Mouse (Mus musculus): Measurements from ENCODE around the gene Med19. TPM values are rescaled to one million over a fixed set of nuclear protein-coding genes. Genes with fewer than 3 reads are reported as not detected.
"Not testable (repeated sequence)": the region's sequence is repeated elsewhere in the genome, so short reads cannot be mapped to it uniquely, and the experiment has no call there.

Gene Med19
- total RNA-seq, 1 experiment from 2014 or later = 16.5 TPM

DNA sequence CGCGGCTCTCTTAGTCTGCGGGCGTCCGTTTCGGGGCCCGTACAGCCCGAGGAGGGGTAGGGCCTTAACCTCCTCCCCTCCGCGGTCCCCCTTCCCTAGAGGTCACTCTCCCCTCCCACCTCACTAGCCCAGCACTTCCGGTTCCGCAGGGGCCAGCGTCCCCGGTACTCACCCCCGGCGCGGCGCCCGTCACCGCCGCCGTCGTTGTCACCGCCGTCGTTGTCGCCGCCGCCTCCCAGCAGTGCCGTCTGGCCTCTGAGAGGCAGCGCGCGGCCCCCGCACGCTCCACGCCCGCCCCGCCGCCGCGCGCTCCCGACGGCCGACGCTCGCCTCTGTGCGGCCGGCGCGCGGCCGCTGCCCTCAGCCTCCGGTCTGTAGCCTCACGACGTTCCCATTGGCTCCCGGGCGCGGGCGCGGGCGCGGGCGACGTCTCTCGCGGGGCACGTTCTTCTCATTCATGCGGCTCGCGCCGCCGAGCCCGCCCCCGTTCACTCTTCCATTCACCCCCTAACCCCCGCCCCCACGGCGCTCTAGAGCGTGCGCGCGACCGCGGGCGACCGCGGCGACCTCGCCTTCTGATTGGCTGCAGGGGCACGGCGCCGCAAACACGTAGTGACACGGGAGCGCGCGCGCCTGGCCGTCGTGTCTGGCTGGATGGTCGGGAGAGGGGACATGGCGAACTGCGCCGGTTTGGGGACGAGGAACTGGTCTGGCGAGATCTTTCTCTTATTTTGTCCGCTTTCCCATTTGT is 36.8 kb downstream of the Med19 start, which contains the start of gene Zdhhc5:
Gene Zdhhc5 (minus strand): TSS at position 370 of the 751 bp plus-strand sequence.
- ATAC-seq (ENCODE audit: extremely low read depth, insufficient number of reproducible peaks, low FRiP score, poor library complexity, severe bottlenecking) = peak; percentile 79

DNA sequence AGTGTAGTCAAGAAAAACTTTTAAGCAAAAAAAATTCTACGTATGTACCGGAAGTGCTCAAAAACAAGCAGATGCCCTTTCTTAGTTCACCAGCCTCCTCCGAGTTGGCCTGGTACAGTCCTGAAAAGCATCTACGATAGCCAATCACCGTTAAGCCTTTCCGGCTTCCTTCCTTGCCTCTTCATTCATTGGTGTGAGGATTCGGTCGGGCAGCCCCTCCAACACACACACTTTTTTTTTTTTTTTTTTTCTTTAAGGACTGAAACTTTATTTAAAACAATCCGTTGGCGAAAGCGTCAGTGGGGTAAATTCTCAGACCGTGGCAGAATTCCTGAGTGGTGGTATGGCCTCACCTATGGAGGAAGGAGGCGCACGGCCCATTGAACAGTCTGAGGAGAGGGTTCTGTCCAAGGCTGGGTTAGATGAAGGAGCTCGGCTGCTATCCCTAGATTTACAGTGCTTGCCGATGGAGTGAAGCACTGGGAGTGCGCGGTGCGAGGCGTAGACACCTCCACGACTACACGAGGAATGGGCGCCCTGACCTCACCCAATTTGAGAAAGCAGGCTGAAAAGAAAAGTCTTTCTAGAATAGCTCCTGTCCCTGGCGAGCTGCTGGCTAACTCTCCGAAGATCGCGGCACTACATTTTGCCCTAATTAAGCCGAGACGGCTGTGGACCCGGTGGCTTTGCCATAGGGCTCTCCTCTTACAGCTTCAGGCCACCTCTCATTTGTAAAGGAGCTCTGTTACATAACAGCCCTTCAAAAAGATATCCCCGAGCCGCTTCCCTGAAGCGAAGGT is 37.6 kb downstream of the Med19 start:
- ATAC-seq (ENCODE audit: extremely low read depth, insufficient number of reproducible peaks, low FRiP score, poor library complexity, severe bottlenecking) = peak; percentile 89

DNA sequence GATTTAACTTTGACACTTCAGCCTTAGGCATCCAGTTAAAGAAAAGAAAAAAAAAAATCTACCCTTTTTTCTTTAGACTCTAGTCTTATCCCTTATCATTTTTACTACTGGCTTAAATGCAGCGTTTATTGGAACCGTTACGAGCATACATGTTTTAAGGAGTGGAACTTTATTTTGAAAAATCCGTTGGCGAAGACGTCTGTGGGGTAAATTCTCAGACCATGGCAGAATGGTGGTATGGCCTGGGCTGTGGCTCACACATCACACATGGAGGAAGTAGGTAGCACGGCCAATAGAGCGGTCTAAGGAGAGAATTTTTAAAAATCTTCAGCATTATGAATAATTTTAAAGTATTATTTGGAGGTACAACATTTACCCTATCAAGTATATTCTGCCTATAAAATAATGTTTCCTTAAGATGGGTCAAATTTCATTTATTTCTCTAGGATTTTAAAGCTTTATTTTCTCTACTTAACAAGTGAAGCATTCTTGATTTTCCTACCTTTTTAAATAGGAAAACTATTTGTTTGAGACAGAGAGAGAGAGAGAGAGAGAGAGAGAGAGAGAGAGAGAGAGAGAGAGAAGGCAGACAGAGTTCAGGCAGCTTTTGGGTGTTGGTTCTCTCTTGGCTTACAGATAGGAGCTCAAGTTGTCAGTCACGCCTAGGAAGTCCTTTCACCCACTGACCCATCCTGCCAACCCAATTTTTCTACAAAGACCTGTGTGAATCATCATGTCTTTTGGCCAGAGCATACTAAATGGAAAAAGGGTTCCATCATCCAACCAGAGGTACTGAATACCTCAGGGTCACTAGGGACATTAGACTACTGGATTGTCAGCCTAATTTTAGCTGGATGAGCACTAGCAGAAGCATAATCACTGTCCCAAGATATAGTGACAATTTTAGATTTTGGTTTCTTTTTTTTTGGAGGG is 38.5 kb downstream of the Med19 start:
- ATAC-seq (ENCODE audit: extremely low read depth, insufficient number of reproducible peaks, low FRiP score, poor library complexity, severe bottlenecking) = no peak

DNA sequence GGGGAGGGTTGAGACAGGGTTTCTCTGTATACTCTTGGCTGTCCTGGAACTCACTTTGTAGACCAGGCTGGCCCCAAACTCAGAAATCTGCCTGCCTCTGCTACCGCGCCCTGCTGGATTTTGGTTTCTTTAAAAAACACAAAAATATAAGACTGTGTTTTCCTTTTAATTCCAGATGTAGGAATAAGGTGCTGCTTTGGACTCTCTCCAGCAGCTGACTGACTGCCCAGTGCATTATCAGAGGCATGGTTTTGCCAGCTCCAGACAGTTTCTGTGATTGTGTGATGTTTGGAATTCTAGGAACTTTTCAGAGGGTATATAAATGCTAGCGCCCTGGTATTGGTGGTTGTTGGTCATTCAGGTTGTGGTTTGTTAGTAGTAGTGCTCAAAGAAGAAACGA is 39.2 kb downstream of the Med19 start:
- no peak for ATAC-seq (ENCODE audit: extremely low read depth, insufficient number of reproducible peaks, low FRiP score, poor library complexity, severe bottlenecking)

DNA sequence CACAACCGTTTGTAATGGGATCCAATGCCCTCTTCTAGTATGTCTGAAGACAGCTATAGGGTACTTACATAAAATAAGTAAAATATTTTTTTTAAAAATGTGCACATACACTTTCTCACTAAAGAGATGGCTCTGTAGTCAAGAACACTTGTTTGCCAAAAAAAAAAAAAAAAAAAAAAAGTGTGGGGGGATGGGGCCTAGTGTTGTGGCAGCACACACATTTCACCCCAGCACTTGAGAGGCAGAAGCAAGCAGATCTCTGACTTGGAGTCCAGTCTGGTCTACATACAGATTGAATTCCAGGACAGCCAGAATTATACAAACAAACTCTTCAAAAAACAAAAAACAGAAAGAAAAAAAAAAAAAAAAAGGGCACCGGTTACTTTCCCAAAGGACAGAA is 42.5 kb downstream of the Med19 start:
- ATAC-seq (ENCODE audit: extremely low read depth, insufficient number of reproducible peaks, low FRiP score, poor library complexity, severe bottlenecking) = no peak

DNA sequence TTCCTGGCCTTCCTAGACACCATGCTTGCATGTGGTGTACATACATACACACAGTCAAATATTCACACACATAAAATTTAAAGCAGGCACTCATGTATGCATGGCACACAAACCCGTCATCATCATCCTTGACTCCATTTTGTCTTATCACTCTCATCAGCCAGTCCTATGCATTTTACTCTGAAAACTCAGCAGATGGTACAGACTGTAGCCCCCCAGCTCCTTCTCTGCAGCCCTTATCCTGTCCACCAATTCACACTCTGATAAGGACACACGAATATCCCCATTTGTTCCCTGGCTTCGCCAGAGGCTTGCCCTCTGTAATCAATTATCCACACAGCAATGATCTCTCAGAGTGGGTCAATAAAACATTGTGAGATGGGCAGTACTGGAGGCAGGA is 43.0 kb downstream of the Med19 start:
- no peak for ATAC-seq (ENCODE audit: extremely low read depth, insufficient number of reproducible peaks, low FRiP score, poor library complexity, severe bottlenecking)

DNA sequence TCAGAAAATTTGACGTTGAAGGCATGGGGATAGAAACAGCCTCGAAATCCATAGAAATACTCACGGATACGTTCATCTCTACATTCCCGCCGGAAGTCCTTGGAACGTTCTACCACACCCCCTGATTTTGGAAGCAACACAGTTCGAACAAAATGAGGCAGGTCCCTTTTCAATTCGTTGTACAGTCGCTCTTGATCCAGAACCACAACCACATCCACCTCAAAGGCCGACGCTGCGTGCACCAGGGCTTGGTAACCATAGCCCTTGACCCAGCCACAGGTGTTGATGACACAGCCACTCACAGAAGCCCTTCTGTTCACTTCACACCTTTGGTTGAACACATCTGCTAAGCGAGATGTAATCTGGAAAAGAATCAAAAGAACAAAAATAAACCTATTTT is 45.7 kb downstream of the Med19 start:
- no peak for ATAC-seq (ENCODE audit: extremely low read depth, insufficient number of reproducible peaks, low FRiP score, poor library complexity, severe bottlenecking)

DNA sequence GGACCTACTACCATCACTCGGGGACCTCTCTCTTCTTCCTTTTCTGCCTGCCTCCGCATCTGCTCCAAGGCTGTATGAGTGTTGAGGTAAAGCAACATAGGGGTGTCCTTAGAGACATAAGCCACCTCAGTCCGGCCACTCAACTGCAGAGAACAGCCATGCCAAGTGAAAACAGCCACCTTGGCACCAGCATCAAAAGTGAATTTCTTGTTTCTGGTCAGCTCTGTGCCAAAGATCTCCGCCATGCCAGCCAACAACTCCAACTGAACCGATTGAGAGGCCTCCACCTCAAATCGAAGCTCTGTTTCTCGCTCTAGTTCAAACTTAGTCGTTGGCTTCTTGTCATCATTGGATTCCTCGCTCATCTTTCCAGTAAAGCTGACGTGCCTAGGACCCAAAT is 47.6 kb downstream of the Med19 start:
- no peak for ATAC-seq (ENCODE audit: extremely low read depth, insufficient number of reproducible peaks, low FRiP score, poor library complexity, severe bottlenecking)

DNA sequence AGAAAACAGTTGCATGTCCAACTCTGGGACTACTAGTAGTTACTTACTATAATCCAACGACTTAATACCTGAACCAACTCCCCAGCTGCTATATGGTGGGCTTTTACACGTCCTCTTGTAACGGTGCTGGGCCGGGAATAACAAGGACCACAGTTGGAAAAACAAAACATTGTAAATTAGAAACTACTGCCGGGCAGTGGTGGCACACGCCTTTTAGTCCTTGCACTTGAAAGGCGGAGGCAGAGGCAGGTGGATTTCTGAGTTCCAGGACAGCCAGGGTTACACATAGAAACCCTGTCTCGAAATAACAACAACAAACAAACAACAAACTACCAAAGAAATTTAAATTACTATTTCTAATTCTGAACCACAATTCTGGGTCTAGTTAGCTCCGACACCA is 48.5 kb downstream of the Med19 start:
- ATAC-seq (ENCODE audit: extremely low read depth, insufficient number of reproducible peaks, low FRiP score, poor library complexity, severe bottlenecking) = no peak

DNA sequence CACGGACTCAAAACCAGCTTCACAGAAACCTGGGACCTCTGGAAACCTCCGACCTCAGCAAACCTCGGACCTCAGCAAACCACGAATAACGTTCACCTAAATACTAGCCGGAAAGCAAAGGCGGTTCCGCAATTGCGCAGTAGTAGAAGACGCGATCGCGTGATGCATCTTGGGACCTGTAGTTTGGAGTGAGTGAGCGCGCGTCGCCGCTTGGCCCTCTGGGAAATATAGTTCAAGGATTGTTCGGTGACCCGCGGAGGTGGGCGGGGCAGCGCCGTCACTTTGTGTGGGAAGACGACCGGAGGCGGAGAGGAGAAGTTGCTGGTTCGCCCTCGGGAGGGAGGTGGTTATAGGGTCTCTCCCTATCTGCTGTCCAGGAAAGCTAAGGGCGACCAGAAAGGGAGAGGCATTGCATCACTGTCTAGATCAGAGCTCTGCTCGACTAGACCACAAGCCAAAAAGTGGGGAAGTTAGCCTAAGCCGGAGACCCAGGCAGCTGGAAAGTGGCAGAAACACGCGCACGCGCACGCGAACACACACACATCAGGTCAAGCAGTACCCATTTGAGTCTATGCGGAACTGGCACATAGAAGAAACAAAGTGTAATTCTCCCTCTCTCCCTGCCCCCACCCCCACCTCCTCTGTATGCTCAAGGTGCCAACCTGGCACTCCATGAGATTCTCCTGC is 49.1 kb downstream of the Med19 start, which contains the start of gene Clp1:
Gene Clp1 (minus strand): TSS at position 179 of the 687 bp plus-strand sequence.
- ATAC-seq (ENCODE audit: extremely low read depth, insufficient number of reproducible peaks, low FRiP score, poor library complexity, severe bottlenecking) = peak; percentile 95

DNA sequence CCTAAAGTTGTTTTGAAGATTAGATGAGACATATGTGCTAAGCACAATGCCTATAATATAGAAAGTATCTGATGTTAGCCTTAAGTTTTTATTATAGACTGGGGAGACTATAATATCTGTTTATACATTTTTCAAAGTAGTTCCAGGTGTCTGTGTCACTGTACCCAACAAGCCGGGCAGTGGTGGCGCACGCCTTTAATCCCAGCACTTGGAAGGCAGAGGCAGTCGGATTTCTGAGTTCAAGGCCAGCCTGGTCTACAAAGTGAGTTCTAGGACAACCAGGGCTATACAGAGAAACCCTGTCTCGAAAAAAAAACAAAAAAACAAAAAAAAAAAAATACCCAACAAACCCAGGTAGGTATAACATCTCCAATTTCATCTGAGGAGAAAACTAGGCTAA is 50.0 kb downstream of the Med19 start:
- not testable (repeated sequence) for ATAC-seq (ENCODE audit: extremely low read depth, insufficient number of reproducible peaks, low FRiP score, poor library complexity, severe bottlenecking)

DNA sequence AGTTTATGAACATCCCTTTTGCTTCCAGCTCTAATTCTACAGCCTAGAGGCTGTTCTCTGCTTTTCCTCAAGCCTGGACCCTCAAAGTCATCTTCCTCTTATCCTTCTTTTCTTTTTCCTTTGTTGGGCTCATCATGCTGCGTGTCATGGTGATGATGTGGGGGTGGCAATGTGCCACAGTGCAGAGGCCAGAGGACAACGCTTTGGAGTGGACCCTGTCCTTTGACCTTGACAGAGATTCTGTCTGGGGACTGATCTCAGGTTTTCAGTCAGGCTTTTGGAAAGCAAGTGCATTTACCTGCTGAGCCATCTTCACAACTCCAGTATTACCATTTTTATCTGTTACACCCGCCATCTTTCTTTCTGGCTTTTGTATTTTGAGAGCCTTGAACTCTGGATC is 53.0 kb downstream of the Med19 start:
- no peak for ATAC-seq (ENCODE audit: extremely low read depth, insufficient number of reproducible peaks, low FRiP score, poor library complexity, severe bottlenecking)

DNA sequence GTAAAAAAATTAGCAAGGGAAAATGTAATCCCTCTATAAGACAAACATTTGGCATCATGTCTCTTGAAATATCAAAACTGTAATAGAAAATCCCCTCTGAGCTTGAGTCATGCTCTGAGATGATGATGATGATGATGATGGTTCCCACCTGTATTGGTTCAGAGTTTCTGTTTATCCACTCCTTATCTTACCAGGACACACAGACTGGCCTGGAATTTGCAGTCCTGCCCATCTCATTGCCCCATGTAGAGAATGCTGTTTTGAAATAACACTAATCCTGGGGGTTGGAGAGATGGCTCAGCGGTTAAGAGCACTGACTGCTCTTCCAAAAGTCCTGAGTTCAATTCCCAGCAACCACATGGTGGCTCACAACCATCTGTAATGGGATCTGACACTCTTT is 54.2 kb downstream of the Med19 start:
- no peak for ATAC-seq (ENCODE audit: extremely low read depth, insufficient number of reproducible peaks, low FRiP score, poor library complexity, severe bottlenecking)

DNA sequence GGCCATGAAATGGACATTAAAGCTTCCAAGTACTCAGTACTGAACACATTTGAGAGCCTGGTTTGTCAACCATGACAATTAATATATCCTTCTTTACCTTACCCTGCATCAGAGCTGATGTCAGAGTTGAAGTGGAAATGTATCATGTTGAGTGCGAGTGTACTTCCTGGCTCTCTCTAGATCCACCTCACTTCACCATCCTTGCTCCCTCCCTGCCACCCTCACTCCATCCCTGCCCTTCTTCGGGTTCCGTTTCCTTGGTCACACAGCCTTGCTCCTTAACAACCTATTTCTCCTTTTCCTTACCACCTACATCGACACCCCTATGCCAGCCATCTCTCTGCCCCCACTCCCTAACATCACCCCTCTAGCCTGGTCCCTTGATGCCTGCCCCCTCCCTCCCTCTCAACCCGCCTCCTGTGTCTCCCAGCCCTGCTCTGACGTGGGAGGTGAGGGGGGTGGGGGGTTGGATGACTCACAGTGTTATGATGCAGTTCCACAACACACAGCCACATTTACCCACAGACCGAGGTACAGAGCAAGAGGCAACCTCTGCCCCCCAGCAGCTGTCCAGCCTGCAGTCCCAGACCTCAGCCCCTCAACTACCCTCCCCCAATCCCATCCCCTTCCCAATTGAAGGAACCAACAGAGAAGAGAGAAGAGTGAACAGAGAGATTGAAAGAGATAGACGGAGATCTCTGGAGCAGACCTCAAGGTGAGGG is 55.5 kb downstream of the Med19 start, which contains the start of gene Ypel4:
Gene Ypel4 (plus strand): TSS at position 480 of the 722 bp plus-strand sequence.
- no peak for ATAC-seq (ENCODE audit: extremely low read depth, insufficient number of reproducible peaks, low FRiP score, poor library complexity, severe bottlenecking)

DNA sequence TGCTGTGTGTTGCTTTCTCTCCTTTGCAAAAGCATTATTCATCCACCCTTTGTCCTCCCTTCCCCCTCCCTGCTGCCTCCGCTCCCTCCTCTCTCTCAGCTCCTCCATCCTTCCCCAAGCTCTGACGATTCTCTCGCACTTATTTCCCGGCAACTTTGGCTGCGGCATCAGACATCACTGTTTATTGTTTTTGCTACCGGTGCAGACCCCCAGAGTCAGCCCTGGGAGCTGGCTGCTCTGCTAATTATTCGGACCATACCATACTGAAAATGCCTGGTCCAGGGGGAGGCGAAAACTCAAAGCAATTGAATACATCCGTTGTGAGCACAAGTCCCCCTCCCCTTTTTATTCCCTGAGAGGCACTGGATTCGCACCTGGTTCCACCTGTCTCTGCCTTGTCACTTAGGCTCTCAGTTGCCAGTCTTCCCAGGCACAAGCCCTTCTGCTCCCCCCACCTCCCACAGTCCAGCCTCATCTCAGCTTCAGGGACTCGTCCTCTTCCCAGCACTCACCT is 56.2 kb downstream of the Med19 start:
- no peak for ATAC-seq (ENCODE audit: extremely low read depth, insufficient number of reproducible peaks, low FRiP score, poor library complexity, severe bottlenecking)

DNA sequence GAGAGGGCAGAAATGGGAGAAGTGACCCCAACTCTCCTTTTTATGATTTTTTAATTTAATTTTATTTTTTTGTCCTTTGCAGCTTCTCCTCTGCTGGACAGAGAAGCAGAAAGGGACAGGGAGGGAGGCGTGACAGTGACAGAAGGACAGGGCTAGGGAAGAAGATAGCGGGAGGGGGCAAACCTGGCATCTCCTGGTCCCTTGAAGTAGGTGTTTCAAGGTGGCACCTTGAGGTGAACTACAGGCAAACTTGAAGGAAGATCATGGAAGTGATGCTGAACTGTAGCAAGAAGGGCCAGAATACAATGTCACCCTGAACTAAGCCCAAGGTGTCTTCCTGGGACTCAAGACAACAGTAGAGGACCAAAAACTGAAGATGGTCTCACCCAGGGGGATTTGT is 56.7 kb downstream of the Med19 start:
- no peak for ATAC-seq (ENCODE audit: extremely low read depth, insufficient number of reproducible peaks, low FRiP score, poor library complexity, severe bottlenecking)

DNA sequence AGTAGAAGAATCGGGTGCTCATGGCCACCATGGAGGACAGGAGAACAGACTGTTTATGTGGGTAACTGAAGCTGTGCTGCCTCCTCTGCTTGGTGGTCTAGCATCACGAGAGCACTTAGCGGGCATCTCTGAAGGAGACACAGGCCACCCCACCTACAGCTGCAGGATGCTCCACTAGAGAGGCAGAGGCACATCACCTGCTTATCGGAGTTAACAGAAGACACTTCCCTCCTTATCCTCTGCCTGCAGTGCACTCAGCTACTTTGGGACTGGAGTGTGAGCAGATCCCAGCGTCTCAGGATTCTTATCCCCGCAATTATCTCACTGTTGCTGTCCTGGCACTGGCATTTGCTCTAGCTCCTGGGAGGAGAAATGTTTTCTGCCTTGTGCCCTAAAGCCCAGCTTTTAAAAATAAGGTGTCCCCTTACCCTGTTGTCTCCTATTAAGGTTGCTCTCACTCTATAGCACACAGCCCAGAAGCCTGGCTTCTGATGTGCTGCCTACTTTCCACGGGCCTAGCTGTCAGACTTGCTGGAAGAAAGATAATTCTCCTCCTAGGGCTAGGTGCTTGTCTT is 57.2 kb downstream of the Med19 start:
- no peak for ATAC-seq (ENCODE audit: extremely low read depth, insufficient number of reproducible peaks, low FRiP score, poor library complexity, severe bottlenecking)

Measured in neutrophil, adult 5-6 weeks (primary cell).